Mouse (Mus musculus) spleen, postnatal 10 days (tissue): ENCODE results near the gene Brs3.

Experiments used
- DNase-seq, 2 experiments: peaks; one replicate each; pipeline ENCODE4 v3.0.0; 2021 to 2022; ENCODE audit warnings: low spot score in 2 of 2

The Brs3 gene

GRCm38 (mm10) chrX:57042774-57043173, at the start of gene Brs3:
Brs3 (plus strand) TSS chrX:57043074.
- no peak for DNase-seq

GRCm38 (mm10) chrX:57012891-57013290, 30.0 kb upstream of the Brs3 start:
- DNase-seq = no peak

GRCm38 (mm10) chrX:57043869-57044268, 995 bp downstream of the Brs3 start:
- no peak for DNase-seq

- DNase-seq = no peak
These were observed 9.9 kb downstream of the Brs3 start for GRCm38 (mm10) chrX:57052848-57053173.

- peak; percentile 78 to 80 for DNase-seq
These were observed 10.5 kb downstream of the Brs3 start, which contains the start of gene Htatsf1 for GRCm38 (mm10) chrX:57053174-57053992. Htatsf1 (plus strand) TSS chrX:57053583.

GRCm38 (mm10) chrX:57053993-57054385, 11.1 kb downstream of the Brs3 start:
- no peak for DNase-seq

- no peak for DNase-seq
These were observed 38.6 kb downstream of the Brs3 start for GRCm38 (mm10) chrX:57081496-57081895.

- DNase-seq = no peak
These were observed 44.9 kb downstream of the Brs3 start, which contains the start of gene Vgll1 for GRCm38 (mm10) chrX:57087806-57088205. Vgll1 (plus strand) TSS chrX:57088106.
